Mouse (Mus musculus) embryonic fibroblast, embryonic 13.5 days (primary cell): Measurements from ENCODE around the gene Ttll9.

Source experiments
- CTCF ChIP-seq: IDR thresholded peaks from 2 replicates; pipeline ENCODE4 v1.5.1; 2011; ENCODE audit warnings: mild to moderate bottlenecking, control low read depth, low read length, moderate library complexity, borderline replicate concordance; ENCODE audit not compliant: insufficient read depth
- POLR2A ChIP-seq: IDR thresholded peaks from 2 replicates; pipeline ENCODE4 v1.6.1; 2011; ENCODE audit warnings: low read depth, mild to moderate bottlenecking, control low read depth, low read length, moderate library complexity

DNA sequence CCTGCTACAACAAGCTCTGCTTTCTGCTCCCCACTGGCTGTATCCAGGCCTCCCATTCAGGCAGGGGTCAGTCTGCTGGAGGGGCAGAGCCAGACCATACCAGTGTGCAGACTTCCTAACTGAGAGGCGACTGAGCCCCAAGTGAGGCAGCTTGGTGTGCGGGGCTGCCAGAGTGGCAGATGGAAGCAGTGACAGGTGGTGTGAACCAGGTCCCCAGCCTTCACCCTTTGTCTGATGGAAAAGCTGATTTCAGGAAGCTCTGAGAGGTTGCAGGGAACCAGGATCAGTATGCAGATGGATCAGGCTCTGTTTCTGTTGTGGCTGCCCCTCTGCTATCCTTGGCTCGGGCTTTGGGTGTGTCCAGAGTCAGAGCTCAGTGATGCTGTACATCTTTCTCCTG lies 38.7 kb upstream of the Ttll9 start:
- TF ChIP-seq CTCF (no peak), POLR2A (no peak)
